In genomic region chr2:162141845-162142411, GRCm38 (mm10) we compare ENCODE assay signal across 16 mouse cellular contexts.
DNase-seq lines count a peak whose midpoint lies in the region; ATAC-seq and TF ChIP-seq lines count a peak whose summit lies in the region.
"Had no signal": no experiment of that assay in that cellular context is flagged by ENCODE, and none has a peak within 500 bp of the region (broad histone marks: within the 10 kb centered on the region; RNA-seq: fewer than 3 reads in every experiment).

No protein-coding gene starts in this region.

- peak overlapping the region; percentile 64 for H3K27ac ChIP-seq in left cerebral cortex, adult 2 months
- H3K27ac ChIP-seq: hindbrain, postnatal 0 days; kidney, postnatal 0 days; midbrain, embryonic 13.5 days had no signal

- no peak overlapping the region for H3K4me3 ChIP-seq in left cerebral cortex, adult 2 months
- H3K4me3 ChIP-seq: midbrain, embryonic 13.5 days had no signal

- no peak for ATAC-seq in megakaryocyte-erythroid progenitor cell, adult 5-6 weeks (replicated peaks; ENCODE audit: low FRiP score, low TSS enrichment, poor library complexity, severe bottlenecking)
- ATAC-seq: hindbrain, postnatal 0 days; liver, postnatal 0 days; midbrain, embryonic 13.5 days had no signal

- no peak for TF ChIP-seq CTCF in left cerebral cortex, adult 2 months (IDR thresholded peaks at IDR 0.05)

- peak; percentile 67 for DNase-seq in heart, adult 11 months
- DNase-seq in heart, postnatal 14 days, result no peak
- DNase-seq in cerebellum, postnatal 10 days, result peak; percentile 66 to 73
- DNase-seq in left cerebral cortex, adult 2 months (ENCODE audit: extremely low spot score in 1 of 2, low spot score in 2 of 2), result peak in 1 of 2 experiments; percentile 22
- no peak for DNase-seq in adrenal gland, postnatal 14 days
- DNase-seq in layer of hippocampus, adult 18-20 months (ENCODE audit: low spot score in 2 of 2), result no peak
- DNase-seq: heart, adult 18-20 months; kidney, adult 11 months; liver; liver, postnatal 0 days; spleen, adult 18-20 months; thymus, adult 2 months had no signal

- intact Hi-C loops in heart, postnatal 14 days (cut with DNase I), result no loop called here
- intact Hi-C loops in left cerebral cortex, adult 2 months (cut with DNase I), result no loop called here

Comparison
In these comparisons a context has a peak if more than half of its experiments do, and no peak if none do; other contexts are left out.
1. DNase-seq: peak in heart, adult 11 months (single experiment) and cerebellum, postnatal 10 days (2 of 2); none in heart, postnatal 14 days (0 of 2), adrenal gland, postnatal 14 days (single experiment) and layer of hippocampus, adult 18-20 months (0 of 2).